Mouse (Mus musculus) embryonic fibroblast, embryonic 13.5 days (primary cell): ENCODE data around the gene Rassf1.

Experiments used
- CTCF ChIP-seq: IDR thresholded peaks from 2 replicates; pipeline ENCODE4 v1.5.1; 2011; ENCODE audit warnings: mild to moderate bottlenecking, control low read depth, low read length, moderate library complexity, borderline replicate concordance; ENCODE audit not compliant: insufficient read depth
- POLR2A ChIP-seq: IDR thresholded peaks from 2 replicates; pipeline ENCODE4 v1.6.1; 2011; ENCODE audit warnings: low read depth, mild to moderate bottlenecking, control low read depth, low read length, moderate library complexity

DNA sequence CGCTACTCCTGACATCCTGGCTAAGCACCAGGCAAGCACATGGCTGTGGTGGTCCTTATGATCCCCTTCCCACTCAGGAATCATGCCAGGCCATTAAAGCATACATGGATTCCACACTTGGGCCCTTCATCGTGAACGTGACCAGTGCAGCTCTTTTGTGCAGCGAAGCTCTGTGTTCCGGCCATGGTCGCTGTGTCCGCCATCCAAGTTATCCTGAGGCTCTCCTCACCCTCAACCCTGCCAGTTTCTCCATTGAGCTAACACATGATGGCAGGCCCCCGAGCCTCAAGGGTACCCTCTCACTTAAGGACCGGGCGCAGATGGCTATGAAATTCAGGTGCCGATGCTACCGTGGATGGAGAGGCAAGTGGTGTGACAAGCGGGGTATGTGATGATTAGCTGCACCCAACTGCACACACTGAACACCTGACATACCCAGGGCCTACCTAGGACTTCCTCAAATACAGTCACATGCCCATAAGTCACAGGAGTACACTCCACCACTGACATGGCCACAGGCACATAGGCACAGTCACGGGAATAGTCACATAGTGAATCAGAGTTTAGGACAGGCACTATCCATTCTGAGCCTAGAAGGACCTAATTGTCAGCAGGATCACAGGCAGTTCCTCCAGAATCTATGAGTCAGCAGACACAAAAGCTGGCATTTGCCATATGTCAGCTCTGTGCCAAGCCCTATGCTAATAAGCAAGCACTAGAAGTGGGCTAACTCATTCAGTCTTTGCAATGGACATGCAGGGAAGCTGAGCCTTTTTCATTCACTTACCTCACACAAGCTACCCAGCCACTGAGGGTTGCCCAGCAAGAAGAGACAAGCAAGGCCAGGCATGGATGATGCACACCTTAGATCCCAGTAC is 27.9 kb downstream of the Rassf1 start:
- TF ChIP-seq CTCF (no peak), POLR2A (0 out of 2 replicates have a peak, but pooled peaks have one; percentile 7)
